Mouse (Mus musculus): ENCODE measurements around the gene Brap.

- TF ChIP-seq GATA1 (IDR thresholded peaks at IDR 0.05; ENCODE audit: low read length): no peak
- no peak for TF ChIP-seq TAL1 (IDR thresholded peaks at IDR 0.05; ENCODE audit: low read length)
Observed at GRCm38 (mm10) chr5:121714928-121715327, 54.6 kb downstream of the Brap start.

All from erythroblast, embryonic 14.5 days (primary cell).